Mouse (Mus musculus) cerebellum, adult 11 months (tissue): Measurements from ENCODE around the gene Fam162b.

Experiments
- DNase-seq: peaks from one replicate; pipeline ENCODE4 v3.0.0; 2022

Fam162b gene

GRCm38 (mm10) chr10:51590139-51590574, at the start of gene Fam162b:
Gene Fam162b, minus strand, starts transcription at chr10:51590517.
- DNase-seq: no peak

- no peak for DNase-seq
Observed at GRCm38 (mm10) chr10:51631411-51632136, 41.3 kb upstream of the Fam162b start, which contains the start of gene Gprc6a. Gene Gprc6a, minus strand, starts transcription at chr10:51631461.

GRCm38 (mm10) chr10:51621193-51621592, 30.9 kb upstream of the Fam162b start:
- DNase-seq: no peak

- DNase-seq: no peak
Observed at GRCm38 (mm10) chr10:51620126-51620525, 29.8 kb upstream of the Fam162b start.

GRCm38 (mm10) chr10:51618538-51618937, 28.2 kb upstream of the Fam162b start:
- DNase-seq: no peak

- DNase-seq: no peak
Observed at GRCm38 (mm10) chr10:51614826-51615590, 24.7 kb upstream of the Fam162b start.

- no peak for DNase-seq
Observed at GRCm38 (mm10) chr10:51613421-51613820, 23.1 kb upstream of the Fam162b start.

GRCm38 (mm10) chr10:51611969-51612682, 21.8 kb upstream of the Fam162b start:
- no peak for DNase-seq

GRCm38 (mm10) chr10:51609741-51610425, 19.6 kb upstream of the Fam162b start:
- DNase-seq: no peak

GRCm38 (mm10) chr10:51596928-51597635, 6.8 kb upstream of the Fam162b start:
- no peak for DNase-seq

- no peak for DNase-seq
Observed at GRCm38 (mm10) chr10:51595001-51595931, 4.9 kb upstream of the Fam162b start.

- DNase-seq: no peak
Observed at GRCm38 (mm10) chr10:51591574-51591973, 1.3 kb upstream of the Fam162b start.

GRCm38 (mm10) chr10:51584919-51585318, 5.4 kb downstream of the Fam162b start:
- DNase-seq: no peak

GRCm38 (mm10) chr10:51584378-51584777, 5.9 kb downstream of the Fam162b start:
- no peak for DNase-seq

- DNase-seq: no peak
Observed at GRCm38 (mm10) chr10:51571225-51571996, 18.9 kb downstream of the Fam162b start.

GRCm38 (mm10) chr10:51556005-51556404, 34.3 kb downstream of the Fam162b start:
- DNase-seq: no peak

- DNase-seq: peak; percentile 16
Observed at GRCm38 (mm10) chr10:51553348-51554123, 36.8 kb downstream of the Fam162b start.
